In the genomic region with DNA sequence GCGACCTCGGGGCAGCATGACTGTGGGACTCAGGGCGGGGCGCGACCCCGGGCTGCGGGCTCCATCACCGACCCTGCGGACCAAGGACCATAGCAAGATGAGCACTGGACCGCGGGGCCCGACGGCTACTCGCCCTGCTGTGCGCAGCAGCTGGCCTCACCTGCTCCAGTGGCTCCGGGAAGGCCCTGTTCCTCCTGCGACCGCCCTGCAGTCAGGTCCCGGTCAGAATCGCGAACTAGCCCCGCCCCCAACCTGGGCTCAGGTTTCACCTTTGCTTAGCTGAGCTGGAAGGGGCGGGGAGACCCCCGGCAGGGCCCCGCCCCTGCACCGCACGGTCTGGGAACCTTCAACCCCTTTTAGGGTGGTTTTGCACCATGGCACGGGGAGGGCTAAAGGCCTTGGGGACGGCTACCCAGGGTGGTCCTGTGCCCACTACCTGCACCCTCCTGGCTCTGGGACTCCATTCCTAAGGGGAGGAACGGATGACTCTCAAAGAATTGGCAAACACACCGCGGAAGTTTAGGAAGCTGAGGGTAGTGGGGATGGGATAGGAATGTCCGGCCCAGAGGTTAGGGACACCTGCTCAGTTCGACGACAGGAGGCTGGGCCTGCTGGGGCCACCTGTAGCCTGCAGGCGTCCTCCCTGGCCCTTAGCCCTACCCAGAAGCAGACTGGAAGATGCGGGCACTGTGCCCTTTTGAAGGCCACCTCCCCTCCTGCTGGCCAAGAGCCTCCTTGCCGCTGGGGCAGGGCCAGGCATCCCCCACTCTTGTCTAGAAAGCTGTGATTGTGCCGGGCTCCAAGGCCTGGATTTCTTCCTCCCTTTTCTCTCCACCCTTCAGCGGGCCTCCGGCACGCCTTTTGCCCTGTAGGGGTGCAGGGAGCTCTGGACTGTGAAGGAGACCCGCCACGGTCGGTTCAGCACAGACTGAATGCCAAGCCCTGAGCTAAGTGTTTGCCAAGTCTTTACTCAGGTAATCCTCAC, we compare ENCODE assay signal across 8 mouse cellular contexts. TPM values are rescaled to one million over a fixed set of nuclear protein-coding genes. Genes with fewer than 3 reads are reported as not detected.
DNase-seq lines count a peak whose midpoint lies in the region; ATAC-seq and TF ChIP-seq lines count a peak whose summit lies in the region.

No protein-coding gene starts in this region.

- H3K27me3 ChIP-seq in forebrain, postnatal 0 days (ENCODE audit: insufficient read depth, low read length), result peaks cover 6% of the 10 kb centered on the region; the same call in 1 of the 2 replicates

- peak overlapping the region; percentile 18 for H3K4me3 ChIP-seq in forebrain, postnatal 0 days (ENCODE audit: low read depth, low read length)

- H3K9ac ChIP-seq in forebrain, postnatal 0 days, result peak overlapping the region; percentile 25; the same call in 1 of the 2 replicates

- 3% methylated on average over 45 of the region's 45 CpGs for WGBS in forebrain, postnatal 0 days

- no peaks in the 10 kb centered on the region; the same call in 1 of the 2 replicates for H3K36me3 ChIP-seq in forebrain, postnatal 0 days (ENCODE audit: insufficient read depth)

- TF ChIP-seq CTCF in forebrain, postnatal 0 days (IDR thresholded peaks at IDR 0.05; ENCODE audit: low read depth), result peak; percentile 14; the same call in 1 of the 2 replicates

- peak; percentile 41 for DNase-seq in cerebellum, adult 11 months
- no peak for DNase-seq in cerebellum, postnatal 4 days (ENCODE audit: low spot score in 2 of 2)
- DNase-seq in adrenal gland, postnatal 14 days, result peak; percentile 67
- no peak for DNase-seq in forebrain, postnatal 0 days
- DNase-seq in kidney, postnatal 14 days, result peak; percentile 95
- DNase-seq in mesoderm, embryonic 11.5 days (ENCODE audit: low read depth, low spot score), result peak; percentile 74
- DNase-seq in testis, postnatal 14 days (ENCODE audit: low spot score), result peak; percentile 67
- DNase-seq in frontal cortex, adult 2 months (ENCODE audit: extremely low spot score in 1 of 2, low spot score in 1 of 2), result no peak

- peaks cover 22% of the 10 kb centered on the region for H3K4me1 ChIP-seq in forebrain, postnatal 0 days (ENCODE audit: insufficient read depth)

- H3K27ac ChIP-seq in forebrain, postnatal 0 days (ENCODE audit: low read depth, low read length), result no peak overlapping the region

- peak overlapping the region; percentile 47 for H3K4me2 ChIP-seq in forebrain, postnatal 0 days (ENCODE audit: low read depth)

- no peaks in the 10 kb centered on the region for H3K9me3 ChIP-seq in forebrain, postnatal 0 days (ENCODE audit: low read length)

- no peak for ATAC-seq in forebrain, postnatal 0 days

RNA-seq across cellular contexts. Expression of a gene that starts 3.4 kb away (rescaled TPM):
- 117 and 129 TPM in 2 replicates for total RNA-seq in adrenal gland, postnatal 14 days (2021)
- total RNA-seq in forebrain, postnatal 0 days (2014; rRNA removed), result 33.5 and 41.1 TPM in 2 replicates
- 53.2 and 53.7 TPM in 2 replicates for polyA plus RNA-seq in forebrain, postnatal 0 days (2015; fragmentation: Nextera tagmentation; extraction: Ambion mirVana)
- polyA plus RNA-seq in frontal cortex, adult 2 months (2012; rRNA removed), result 42.4 and 46.2 TPM in 2 replicates

RNA-seq across cellular contexts. Expression of a gene that starts 3.6 kb away (rescaled TPM):
- 1.6 and 2.7 TPM in 2 replicates for total RNA-seq in adrenal gland, postnatal 14 days (2021)
- total RNA-seq in forebrain, postnatal 0 days (2014; rRNA removed), result 0.10 and 1.8 TPM in 2 replicates
- 1.1 and 1.5 TPM in 2 replicates for polyA plus RNA-seq in forebrain, postnatal 0 days (2015; fragmentation: Nextera tagmentation; extraction: Ambion mirVana)
- 0.50 and 0.66 TPM in 2 replicates for polyA plus RNA-seq in frontal cortex, adult 2 months (2012; rRNA removed)

RNA-seq across cellular contexts. Expression of a gene that starts 11.2 kb away (rescaled TPM):
- total RNA-seq in adrenal gland, postnatal 14 days (2021), result 9.6 and 9.7 TPM in 2 replicates
- 2.3 and 2.6 TPM in 2 replicates for total RNA-seq in forebrain, postnatal 0 days (2014; rRNA removed)
- polyA plus RNA-seq in forebrain, postnatal 0 days (2015; fragmentation: Nextera tagmentation; extraction: Ambion mirVana), result 2.4 and 3.1 TPM in 2 replicates
- polyA plus RNA-seq in frontal cortex, adult 2 months (2012; rRNA removed), result 6.9 and 7.5 TPM in 2 replicates

RNA-seq across cellular contexts. Expression of a gene that starts 29.9 kb away (rescaled TPM):
- 21.2 and 22.8 TPM in 2 replicates for total RNA-seq in adrenal gland, postnatal 14 days (2021)
- 223 and 225 TPM in 2 replicates for total RNA-seq in forebrain, postnatal 0 days (2014; rRNA removed)
- polyA plus RNA-seq in forebrain, postnatal 0 days (2015; fragmentation: Nextera tagmentation; extraction: Ambion mirVana), result 129 and 150 TPM in 2 replicates
- 288 and 299 TPM in 2 replicates for polyA plus RNA-seq in frontal cortex, adult 2 months (2012; rRNA removed)

Comparison
In these comparisons a context has a peak if more than half of its experiments do, and no peak if none do; other contexts are left out.
1. DNase-seq: peak in cerebellum, adult 11 months (single experiment), adrenal gland, postnatal 14 days (single experiment), kidney, postnatal 14 days (single experiment), mesoderm, embryonic 11.5 days (single experiment) and testis, postnatal 14 days (single experiment); none in cerebellum, postnatal 4 days (0 of 2), forebrain, postnatal 0 days (single experiment) and frontal cortex, adult 2 months (0 of 2).